Mouse (Mus musculus): ENCODE measurements around the gene Rfpl4.

DNA sequence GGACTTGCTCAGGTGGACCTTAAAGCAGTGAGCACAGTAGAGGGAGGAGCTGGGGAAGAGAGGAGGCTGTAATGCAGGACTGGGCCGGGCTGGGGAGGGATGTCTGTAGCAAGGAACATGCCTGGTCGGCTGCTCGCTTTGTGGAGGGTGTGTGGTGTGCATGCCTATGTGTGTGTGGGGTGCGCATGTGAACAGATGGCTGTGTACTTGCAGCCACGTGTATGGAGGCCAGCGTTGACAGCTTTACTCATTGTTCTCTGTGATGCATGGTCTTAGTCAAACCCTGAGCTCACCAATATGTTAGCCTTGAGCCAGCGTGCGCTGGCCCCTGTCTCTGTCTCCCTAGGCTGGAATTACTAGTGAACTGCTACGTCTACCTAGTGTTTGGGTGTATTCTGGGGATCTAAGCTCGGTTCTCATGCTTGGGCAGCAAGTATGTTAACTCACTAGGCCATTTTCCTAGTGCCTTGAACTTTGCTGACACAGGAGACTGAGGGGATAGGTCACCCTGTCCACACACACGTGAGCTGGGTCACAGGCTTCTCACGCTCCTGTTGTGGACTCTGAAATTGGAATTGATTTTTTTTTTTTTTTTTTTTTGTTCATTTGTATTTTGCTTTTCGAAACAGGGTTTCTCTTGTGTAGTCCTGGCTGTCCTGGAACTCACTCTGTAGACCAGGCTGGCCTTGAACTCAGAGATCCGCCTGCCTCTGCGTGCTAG lies 25.6 kb downstream of the Rfpl4 start:
- TF ChIP-seq EP300 (IDR thresholded peaks at IDR 0.05; ENCODE audit: low read depth) (no peak), CTCF (IDR thresholded peaks at IDR 0.05; ENCODE audit: low read depth) (no peak)

All from heart, postnatal 0 days (tissue).